Mouse (Mus musculus) cerebellum, postnatal 36 days (tissue): ENCODE measurements at regions not wholly inside any gene's neighbourhood (a gene's known extent, or its start where the extent isn't known, plus 50 kb on each side); places are given as distances from the start of the nearest gene placed in this dataset.
A peak's percentile ranks its signal among the peaks of the same experiment; 100 is the strongest.

Experiments
- DNase-seq, 2 experiments: peaks; one replicate each; pipeline ENCODE4 v3.0.0; 2021 to 2022; ENCODE audit warnings: mixed read lengths in 2 of 2

- DNase-seq: no peak
Measured at GRCm38 (mm10) chr13:107626670-107627069, 417.6 kb upstream of the Smim15 start.

- no peak for DNase-seq
Measured at GRCm38 (mm10) chr13:107621337-107621736, 422.9 kb upstream of the Smim15 start.

GRCm38 (mm10) chr13:107620887-107621286, 423.4 kb upstream of the Smim15 start:
- DNase-seq: no peak

- no peak for DNase-seq
Measured at GRCm38 (mm10) chr13:107620210-107620609, 424.0 kb upstream of the Smim15 start.

- DNase-seq: no peak
Measured at GRCm38 (mm10) chr13:107619430-107619927, 424.8 kb upstream of the Smim15 start.

GRCm38 (mm10) chr13:107618796-107619429, 425.3 kb upstream of the Smim15 start:
- no peak for DNase-seq

GRCm38 (mm10) chr13:107618369-107618771, 425.9 kb upstream of the Smim15 start:
- DNase-seq: no peak

GRCm38 (mm10) chr13:107617582-107617981, 426.7 kb upstream of the Smim15 start:
- no peak for DNase-seq

- DNase-seq: peak in 1 of 2 experiments; percentile 11
Measured at GRCm38 (mm10) chr13:107616775-107617174, 427.5 kb upstream of the Smim15 start.

GRCm38 (mm10) chr13:107608996-107609503, 435.2 kb upstream of the Smim15 start:
- DNase-seq: no peak

GRCm38 (mm10) chr13:107607294-107607693, 437.0 kb upstream of the Smim15 start:
- no peak for DNase-seq

GRCm38 (mm10) chr13:107602149-107602548, 442.1 kb upstream of the Smim15 start:
- no peak for DNase-seq

- DNase-seq: no peak
Measured at GRCm38 (mm10) chr13:107601132-107601439, 443.2 kb upstream of the Smim15 start.

- DNase-seq: no peak
Measured at GRCm38 (mm10) chr13:107600331-107601131, 443.7 kb upstream of the Smim15 start.

GRCm38 (mm10) chr13:107599094-107599644, 445.1 kb upstream of the Smim15 start:
- DNase-seq: no peak

GRCm38 (mm10) chr13:107598391-107598790, 445.9 kb upstream of the Smim15 start:
- DNase-seq: no peak

- DNase-seq: no peak
Measured at GRCm38 (mm10) chr13:107597217-107597616, 447.0 kb upstream of the Smim15 start.

- DNase-seq: no peak
Measured at GRCm38 (mm10) chr13:107596183-107596582, 448.1 kb upstream of the Smim15 start.

- no peak for DNase-seq
Measured at GRCm38 (mm10) chr13:107588399-107589002, 455.7 kb upstream of the Smim15 start.

- DNase-seq: no peak
Measured at GRCm38 (mm10) chr13:107587678-107588077, 456.6 kb upstream of the Smim15 start.

GRCm38 (mm10) chr13:107585936-107586335, 458.3 kb upstream of the Smim15 start:
- no peak for DNase-seq

- no peak for DNase-seq
Measured at GRCm38 (mm10) chr13:107585353-107585752, 458.9 kb upstream of the Smim15 start.

GRCm38 (mm10) chr13:107578968-107579367, 465.3 kb upstream of the Smim15 start:
- DNase-seq: no peak
